Mouse (Mus musculus) liver, embryonic 14.5 days (tissue): Measurements from ENCODE around the gene 4933407L21Rik.

Source experiments
- CTCF ChIP-seq: IDR thresholded peaks from 2 replicates; pipeline ENCODE4 v1.5.1; 2016; ENCODE audit warnings: antibody characterized with exemption, low read depth, control low read depth
- EP300 ChIP-seq: IDR thresholded peaks from 2 replicates; pipeline ENCODE4 v1.6.1; 2016; ENCODE audit warnings: antibody characterized with exemption, low read depth

GRCm38 (mm10) chr1:85977709-85978108 is 49.4 kb downstream of the 4933407L21Rik start:
- TF ChIP-seq EP300 (no peak), CTCF (no peak)
